In genomic region chr15:89498961-89499688, GRCm38 (mm10) we compare ENCODE assay signal across 8 mouse cellular contexts. TPM values are rescaled to one million over a fixed set of nuclear protein-coding genes. Genes with fewer than 3 reads are reported as not detected.
DNase-seq lines count a peak whose midpoint lies in the region; ATAC-seq and TF ChIP-seq lines count a peak whose summit lies in the region.

TSS of gene Shank3 (plus strand) at chr15:89499623.

- ATAC-seq in heart, embryonic 15.5 days (replicated peaks; ENCODE audit: insufficient number of reproducible peaks, insufficient read depth, low FRiP score, low read depth) = no peak; the same call in 1 of the 2 replicates

- H3K79me3 ChIP-seq in C2C12 (ENCODE audit: low read depth) = no peaks in the 10 kb centered on the region

- peak within 1 kb of the TSS; percentile 89 for H3K4me2 ChIP-seq in heart, embryonic 15.5 days
- H3K4me2 ChIP-seq in myocyte (ENCODE audit: low read depth) = peak within 1 kb of the TSS; percentile 81

- peak within 1 kb of the TSS; percentile 61 for H3K9ac ChIP-seq in heart, embryonic 15.5 days

- H3K9me3 ChIP-seq in heart, embryonic 15.5 days (replicated peaks) = no peaks in the 10 kb centered on the region

- intact Hi-C loops in left cerebral cortex, postnatal 4 days (cut with DNase I) = no loop called here

- peaks cover 28% of the 10 kb centered on the region for H3K4me1 ChIP-seq in heart, embryonic 15.5 days (replicated peaks)

- H3K27ac ChIP-seq in heart, embryonic 15.5 days = peak within 1 kb of the TSS; percentile 78

- no peak for TF ChIP-seq POLR2A in myocyte (IDR thresholded peaks at IDR 0.05; ENCODE audit: insufficient read length, low read depth)

- peak within 1 kb of the TSS; percentile 44 for H3ac ChIP-seq in C2C12 (ENCODE audit: control insufficient read depth, insufficient read length, low read depth)
- peak within 1 kb of the TSS; percentile 51 for H3ac ChIP-seq in myocyte (ENCODE audit: control insufficient read depth, insufficient read length)

- DNase-seq in cerebellum, adult 9-11 months = peak; percentile 66
- DNase-seq in cerebellum, adult 8-10 months = no peak
- peak; percentile 54 for DNase-seq in embryo, embryonic 9.5 days (ENCODE audit: extremely low spot score)
- peak; percentile 51 for DNase-seq in left cerebral cortex, postnatal 4 days
- DNase-seq in T-cell, adult 2 months (ENCODE audit: low spot score) = no peak

- H3K36me3 ChIP-seq in C2C12 (ENCODE audit: control insufficient read depth, insufficient read depth) = no peaks in the 10 kb centered on the region
- no peaks in the 10 kb centered on the region for H3K36me3 ChIP-seq in heart, embryonic 15.5 days
- H3K36me3 ChIP-seq in myocyte (ENCODE audit: control insufficient read depth, insufficient read depth) = no peaks in the 10 kb centered on the region

- no peak for TF ChIP-seq CTCF in C2C12 (IDR thresholded peaks at IDR 0.05; ENCODE audit: control insufficient read depth, insufficient read depth, insufficient read length)

- WGBS in heart, embryonic 15.5 days = 0% methylated on average over 30 of the region's 72 CpGs

- peak within 1 kb of the TSS; percentile 18 for H3K4me3 ChIP-seq in C2C12 (ENCODE audit: insufficient read depth, poor library complexity, severe bottlenecking)
- H3K4me3 ChIP-seq in heart, embryonic 15.5 days = peak within 1 kb of the TSS; percentile 78
- H3K4me3 ChIP-seq in myocyte = peak within 1 kb of the TSS; percentile 22

- H3K27me3 ChIP-seq in C2C12 (ENCODE audit: control insufficient read depth, insufficient read depth, insufficient read length) (peaks cover 13% of the 10 kb centered on the region), myocyte (ENCODE audit: control insufficient read depth, insufficient read depth, insufficient read length) (peaks cover 10% of the 10 kb centered on the region)
- peaks cover 51% of the 10 kb centered on the region for H3K27me3 ChIP-seq in heart, embryonic 15.5 days

- H3K79me2 ChIP-seq in C2C12 (ENCODE audit: control insufficient read depth, insufficient read depth) (no peaks in the 10 kb centered on the region), myocyte (ENCODE audit: control insufficient read depth, insufficient read depth) (no peaks in the 10 kb centered on the region)

TF ChIP-seq in C2C12, 6 proteins besides CTCF, POLR2A, EP300 and RAD21:
- TF ChIP-seq MAX (IDR thresholded peaks at IDR 0.05) (no peak), FOSL1 (IDR thresholded peaks at IDR 0.05; ENCODE audit: insufficient read depth, low read length, poor library complexity, severe bottlenecking) (no peak), MYOD1 (IDR thresholded peaks at IDR 0.05; ENCODE audit: control insufficient read depth, insufficient read length, low read depth) (no peak), MYOG (IDR thresholded peaks at IDR 0.05; ENCODE audit: control insufficient read depth, extremely low read depth, insufficient read length) (no peak), CEBPB (IDR thresholded peaks at IDR 0.05; ENCODE audit: low read depth) (no peak), USF1 (IDR thresholded peaks at IDR 0.05; ENCODE audit: low read depth) (no peak)

TF ChIP-seq in myocyte, 11 proteins besides CTCF, POLR2A, EP300 and RAD21:
- no peak for TF ChIP-seq SRF (IDR thresholded peaks at IDR 0.05; ENCODE audit: control insufficient read depth, insufficient read length, low read depth)
- peak in 1 of 3 experiments; percentile 2 for TF ChIP-seq MYOG (IDR thresholded peaks at IDR 0.05; ENCODE audit: control insufficient read depth in 1 of 3, insufficient read depth in 1 of 3, insufficient read length in 2 of 3, low read depth in 2 of 3)

RNA-seq across cellular contexts. Expression of gene Shank3, which starts in this region (rescaled TPM):
- polyA plus RNA-seq in C2C12 (2012; fragmentation: generic; extraction: Trizol) (4.0 TPM), myocyte (2012; fragmentation: generic; extraction: Trizol) (1.4 TPM)
- 1.4 and 2.1 TPM in 2 replicates for polyA plus RNA-seq in heart, embryonic 15.5 days (2015; fragmentation: Nextera tagmentation; extraction: Ambion mirVana)
- total RNA-seq in left cerebral cortex, postnatal 4 days (2021) = 100 to 1,000 TPM; 136 to 141 TPM

Comparison
In these comparisons a context has a peak if more than half of its experiments do, and no peak if none do; other contexts are left out.
1. DNase-seq: peak in cerebellum, adult 9-11 months (single experiment), embryo, embryonic 9.5 days (single experiment) and left cerebral cortex, postnatal 4 days (single experiment); none in cerebellum, adult 8-10 months (single experiment) and T-cell, adult 2 months (single experiment).
2. H3K4me3 ChIP-seq: peak in every context shown above with its lines; median percentile 78 in heart, embryonic 15.5 days; 22 in myocyte; 18 in C2C12.